26 mouse cellular contexts compared by ENCODE assay signal in the genomic region with DNA sequence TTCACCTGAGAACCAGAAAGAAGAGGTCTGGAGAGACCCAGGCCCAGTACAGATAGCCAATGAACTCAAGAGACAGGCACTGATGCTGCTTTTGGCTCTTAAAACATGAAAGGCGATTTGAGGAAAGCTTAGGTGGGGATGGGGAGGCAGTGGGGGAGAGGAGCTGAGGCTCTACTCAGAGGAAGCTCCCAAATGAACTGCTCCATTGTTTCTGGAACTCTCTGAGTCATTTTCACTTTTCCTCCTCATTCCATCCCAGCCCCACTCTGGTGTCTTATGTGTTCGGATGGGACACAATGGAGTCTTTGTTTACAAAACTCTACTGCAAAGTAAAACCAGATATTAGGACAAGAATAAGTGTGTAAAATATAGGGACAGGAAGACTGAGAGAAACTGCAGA. TPM values are rescaled to one million over a fixed set of nuclear protein-coding genes. Genes with fewer than 3 reads are reported as not detected.
DNase-seq lines count a peak whose midpoint lies in the region; ATAC-seq and TF ChIP-seq lines count a peak whose summit lies in the region.
"Had no signal": no experiment of that assay in that cellular context is flagged by ENCODE, and none has a peak within 500 bp of the region (broad histone marks: within the 10 kb centered on the region; RNA-seq: fewer than 3 reads in every experiment).

No protein-coding gene starts in this region.

- H3K4me3 ChIP-seq in heart, embryonic 16.5 days (ENCODE audit: low read length), result no peak overlapping the region
- no peak overlapping the region for H3K4me3 ChIP-seq in myocyte
- H3K4me3 ChIP-seq: kidney, embryonic 15.5 days; layer of hippocampus, adult 2 months; limb, embryonic 13.5 days; lung, embryonic 15.5 days; megakaryocyte, embryonic 14.5 days; midbrain, embryonic 12.5 days; neural tube, embryonic 13.5 days had no signal

- no peaks in the 10 kb centered on the region for H3K36me3 ChIP-seq in heart, embryonic 16.5 days (ENCODE audit: control insufficient read depth, insufficient read depth)
- H3K36me3 ChIP-seq in myocyte (ENCODE audit: control insufficient read depth, insufficient read depth), result peaks cover 5% of the 10 kb centered on the region
- H3K36me3 ChIP-seq: kidney, embryonic 15.5 days; limb, embryonic 13.5 days; lung, embryonic 15.5 days; midbrain, embryonic 12.5 days; neural tube, embryonic 13.5 days had no signal

- 61% methylated on average over 2 of the region's 2 CpGs for WGBS in heart, embryonic 16.5 days

- H3K4me1 ChIP-seq in heart, embryonic 16.5 days (ENCODE audit: control insufficient read depth, insufficient read depth, low read length), result peaks cover 13% of the 10 kb centered on the region

- no peaks in the 10 kb centered on the region for H3K9me3 ChIP-seq in heart, embryonic 16.5 days (replicated peaks; ENCODE audit: control insufficient read depth, low read length)
- H3K9me3 ChIP-seq: kidney, embryonic 15.5 days; limb, embryonic 13.5 days; lung, embryonic 15.5 days; neural tube, embryonic 13.5 days had no signal

- no peak overlapping the region for H3K9ac ChIP-seq in heart, embryonic 16.5 days (ENCODE audit: low read length)
- H3K9ac ChIP-seq: kidney, embryonic 15.5 days; limb, embryonic 13.5 days; lung, embryonic 15.5 days; midbrain, embryonic 12.5 days; neural tube, embryonic 13.5 days had no signal

- no peak for ATAC-seq in heart, embryonic 16.5 days (replicated peaks; ENCODE audit: extremely low read depth, insufficient read depth, low FRiP score)
- ATAC-seq: forebrain, embryonic 14.5 days; hindbrain, embryonic 16.5 days had no signal

- no peak overlapping the region for H3ac ChIP-seq in myocyte (ENCODE audit: control insufficient read depth, insufficient read length)

- TF ChIP-seq POLR2A in myocyte (IDR thresholded peaks at IDR 0.05; ENCODE audit: insufficient read length, low read depth), result no peak

- H3K27me3 ChIP-seq in heart, embryonic 16.5 days (ENCODE audit: control insufficient read depth, insufficient read depth, low read length), result no peaks in the 10 kb centered on the region
- no peaks in the 10 kb centered on the region for H3K27me3 ChIP-seq in myocyte (ENCODE audit: control insufficient read depth, insufficient read depth, insufficient read length)
- H3K27me3 ChIP-seq: kidney, embryonic 15.5 days; limb, embryonic 13.5 days; lung, embryonic 15.5 days; megakaryocyte, embryonic 14.5 days; midbrain, embryonic 12.5 days; neural tube, embryonic 13.5 days had no signal

- peak overlapping the region; percentile 34 for H3K27ac ChIP-seq in heart, embryonic 16.5 days (ENCODE audit: low read length)
- H3K27ac ChIP-seq: kidney, embryonic 15.5 days; layer of hippocampus, adult 2 months; limb, embryonic 13.5 days; lung, embryonic 15.5 days; midbrain, embryonic 12.5 days; neural tube, embryonic 13.5 days had no signal

- no peak overlapping the region for H3K4me2 ChIP-seq in heart, embryonic 16.5 days (ENCODE audit: low read depth, low read length)
- peak overlapping the region; percentile 31 for H3K4me2 ChIP-seq in myocyte (ENCODE audit: low read depth)
- H3K4me2 ChIP-seq: kidney, embryonic 15.5 days; limb, embryonic 13.5 days; liver, embryonic 11.5 days; lung, embryonic 15.5 days; midbrain, embryonic 12.5 days; neural tube, embryonic 13.5 days had no signal

- H3K79me2 ChIP-seq in myocyte (ENCODE audit: control insufficient read depth, insufficient read depth), result peaks cover 14% of the 10 kb centered on the region

- peak; percentile 78 for DNase-seq in heart, adult 11 months
- DNase-seq in heart, postnatal 4 days, result no peak
- DNase-seq in heart, adult 9 months (ENCODE audit: low spot score in 2 of 2), result no peak
- peak; percentile 84 for DNase-seq in Muller cell, postnatal 12 days (ENCODE audit: inconsistent ontology term)
- no peak for DNase-seq in layer of hippocampus, adult 11-12 months (ENCODE audit: low spot score)
- DNase-seq: adrenal gland, adult 2 months; adrenal gland, postnatal 36 days; cerebellum, adult 18-20 months; cerebellum, postnatal 10 days; gastrocnemius, postnatal 14 days; kidney, adult 18-20 months; kidney, postnatal 25 days; lung, postnatal 4 days; right cerebral cortex, postnatal 14 days had no signal

TF ChIP-seq in myocyte, 11 proteins besides CTCF, POLR2A, EP300 and RAD21:
- TF ChIP-seq TCF12 (IDR thresholded peaks at IDR 0.05; ENCODE audit: insufficient read depth, poor library complexity, severe bottlenecking) (no peak), SRF (IDR thresholded peaks at IDR 0.05; ENCODE audit: control insufficient read depth, insufficient read length, low read depth) (no peak), MYOG (IDR thresholded peaks at IDR 0.05; ENCODE audit: control insufficient read depth in 1 of 3, insufficient read depth in 1 of 3, insufficient read length in 2 of 3, low read depth in 2 of 3) (no peak), E2F4 (IDR thresholded peaks at IDR 0.05; ENCODE audit: insufficient read depth) (no peak), MYOD1 (IDR thresholded peaks at IDR 0.05; ENCODE audit: control insufficient read depth in 1 of 3, insufficient read length in 2 of 3, low read depth in 2 of 3) (no peak), USF1 (IDR thresholded peaks at IDR 0.05; ENCODE audit: low read depth) (no peak), REST (IDR thresholded peaks at IDR 0.05; ENCODE audit: insufficient read depth, insufficient read length) (no peak), TCF3 (IDR thresholded peaks at IDR 0.05; ENCODE audit: insufficient read length, low read depth) (no peak), CEBPB (IDR thresholded peaks at IDR 0.05; ENCODE audit: insufficient read depth, poor library complexity, severe bottlenecking) (no peak), POLR2AphosphoS2 (IDR thresholded peaks at IDR 0.05; ENCODE audit: insufficient read length, low read depth) (no peak), MAX (IDR thresholded peaks at IDR 0.05; ENCODE audit: low read depth) (no peak)

RNA-seq across cellular contexts. Expression of gene Maml3, which starts 53.1 kb away (rescaled TPM):
- 1 to 10 TPM; 7.1 TPM for total RNA-seq in heart, postnatal 4 days (2021)
- 2.6 and 3.1 TPM in 2 replicates for polyA plus RNA-seq in heart, embryonic 16.5 days (2015; fragmentation: Nextera tagmentation; extraction: Ambion mirVana)
- polyA plus RNA-seq in myocyte (2012; fragmentation: generic; extraction: Trizol), result 3.1 TPM

Comparison
In these comparisons a context has a peak if more than half of its experiments do, and no peak if none do; other contexts are left out.
1. DNase-seq: peak in heart, adult 11 months (single experiment) and Muller cell, postnatal 12 days (single experiment); none in heart, postnatal 4 days (single experiment), heart, adult 9 months (0 of 2) and layer of hippocampus, adult 11-12 months (single experiment).